Mouse (Mus musculus): ENCODE data around the gene Prdx2.

The Prdx2 gene

DNA sequence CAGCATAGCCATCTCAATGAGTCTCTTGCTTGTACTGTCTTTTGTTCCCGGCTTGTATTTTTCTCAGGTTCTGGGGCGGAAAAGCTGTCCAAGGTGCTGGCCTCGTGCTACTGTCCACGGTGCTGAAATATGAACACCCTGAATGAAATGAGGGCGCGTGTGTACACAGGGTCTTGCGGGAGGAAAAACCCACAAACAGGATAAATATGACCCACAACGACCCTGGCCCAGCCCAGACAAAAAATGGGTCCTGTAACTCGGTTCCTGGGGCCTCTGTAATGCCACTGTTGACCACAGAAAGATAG lies 22.2 kb upstream of the Prdx2 start:
- peak; percentile 26 for DNase-seq (ENCODE audit: low spot score)

- no peak for DNase-seq (ENCODE audit: low spot score)
These were observed 19.6 kb upstream of the Prdx2 start for GRCm38 (mm10) chr8:84949753-84950152.

GRCm38 (mm10) chr8:84952612-84953255 lies 16.7 kb upstream of the Prdx2 start:
- DNase-seq (ENCODE audit: low spot score) = peak; percentile 37

GRCm38 (mm10) chr8:84956768-84957167 lies 12.6 kb upstream of the Prdx2 start:
- DNase-seq (ENCODE audit: low spot score) = peak; percentile 47

DNA sequence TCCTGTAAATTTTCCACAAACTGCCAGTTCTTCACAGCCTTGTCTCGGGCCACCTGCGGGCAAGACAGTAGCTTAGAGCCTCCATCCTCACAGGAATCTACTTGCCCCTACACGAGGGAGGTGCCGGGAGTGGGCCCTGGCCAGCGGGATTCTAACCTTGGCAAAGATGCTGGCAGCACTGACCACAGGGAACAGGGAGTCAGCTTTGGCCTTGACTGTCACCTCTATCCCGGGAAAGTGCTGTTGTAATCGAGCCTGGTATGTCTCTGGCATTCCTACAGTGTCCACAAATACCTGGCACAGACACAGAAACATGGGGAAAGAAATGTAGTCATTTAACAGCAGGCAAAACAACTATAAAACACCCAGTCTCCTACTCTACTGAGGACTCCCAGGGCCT lies 9.6 kb upstream of the Prdx2 start:
- DNase-seq (ENCODE audit: low spot score) = peak; percentile 73

DNA sequence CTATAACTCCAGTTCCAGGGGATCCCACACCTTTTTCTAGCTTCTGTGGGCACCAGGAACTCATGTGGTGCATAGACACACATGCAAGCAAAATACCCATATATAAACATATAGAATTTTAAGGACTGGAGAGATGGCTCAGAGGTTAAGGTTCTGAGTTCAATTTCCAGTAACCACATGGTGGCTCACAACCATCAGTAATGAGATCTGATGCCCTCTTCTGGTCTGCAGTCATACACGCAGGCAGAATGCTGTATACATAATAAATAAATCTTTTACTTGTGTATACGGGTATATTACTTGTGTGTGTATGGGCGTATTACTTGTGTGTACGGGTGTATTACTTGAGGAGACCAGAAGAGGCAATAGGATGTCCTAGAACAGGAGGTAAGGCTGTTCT lies 5.4 kb upstream of the Prdx2 start:
- DNase-seq (ENCODE audit: low spot score) = no peak

DNA sequence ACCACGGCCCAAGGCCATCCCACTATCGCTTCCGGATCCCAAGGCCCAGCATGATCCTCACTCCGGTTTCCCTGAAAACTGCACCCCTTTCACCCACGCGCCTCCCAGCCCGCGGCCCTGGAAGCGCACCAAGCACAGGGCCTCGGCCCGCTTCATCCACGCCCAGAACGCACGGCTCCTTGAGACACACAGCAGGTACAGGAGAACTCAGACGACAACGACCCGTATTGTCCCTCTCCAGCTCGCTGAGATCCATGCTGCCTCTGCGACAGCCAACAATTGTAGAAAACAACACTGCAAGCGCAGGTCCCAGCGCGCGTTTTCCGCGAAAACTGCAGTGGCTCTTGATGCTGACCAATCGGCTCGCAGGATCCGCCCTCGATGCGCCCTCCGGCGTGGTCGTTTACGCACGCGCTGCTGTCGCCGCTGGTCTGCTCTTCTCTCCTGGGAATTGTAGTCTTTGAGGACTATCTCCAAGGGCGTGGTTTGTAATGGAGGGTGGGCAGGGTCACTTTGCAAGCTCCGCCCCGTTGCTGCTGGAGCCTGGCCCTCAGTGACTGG lies 3.6 kb upstream of the Prdx2 start:
- DNase-seq (ENCODE audit: low spot score) = peak; percentile 92

- peak; percentile 53 for DNase-seq (ENCODE audit: low spot score)
These were observed 2.8 kb upstream of the Prdx2 start for GRCm38 (mm10) chr8:84966603-84967002.

GRCm38 (mm10) chr8:84967532-84968304 lies 1.7 kb upstream of the Prdx2 start:
- no peak for DNase-seq (ENCODE audit: low spot score)

GRCm38 (mm10) chr8:84968650-84969049 lies 737 bp upstream of the Prdx2 start:
- no peak for DNase-seq (ENCODE audit: low spot score)

GRCm38 (mm10) chr8:84970135-84970790 lies 876 bp downstream of the Prdx2 start:
- DNase-seq (ENCODE audit: low spot score) = no peak

GRCm38 (mm10) chr8:84970913-84971312 lies 1.5 kb downstream of the Prdx2 start:
- no peak for DNase-seq (ENCODE audit: low spot score)

GRCm38 (mm10) chr8:84973079-84973478 lies 3.7 kb downstream of the Prdx2 start:
- DNase-seq (ENCODE audit: low spot score) = no peak

DNA sequence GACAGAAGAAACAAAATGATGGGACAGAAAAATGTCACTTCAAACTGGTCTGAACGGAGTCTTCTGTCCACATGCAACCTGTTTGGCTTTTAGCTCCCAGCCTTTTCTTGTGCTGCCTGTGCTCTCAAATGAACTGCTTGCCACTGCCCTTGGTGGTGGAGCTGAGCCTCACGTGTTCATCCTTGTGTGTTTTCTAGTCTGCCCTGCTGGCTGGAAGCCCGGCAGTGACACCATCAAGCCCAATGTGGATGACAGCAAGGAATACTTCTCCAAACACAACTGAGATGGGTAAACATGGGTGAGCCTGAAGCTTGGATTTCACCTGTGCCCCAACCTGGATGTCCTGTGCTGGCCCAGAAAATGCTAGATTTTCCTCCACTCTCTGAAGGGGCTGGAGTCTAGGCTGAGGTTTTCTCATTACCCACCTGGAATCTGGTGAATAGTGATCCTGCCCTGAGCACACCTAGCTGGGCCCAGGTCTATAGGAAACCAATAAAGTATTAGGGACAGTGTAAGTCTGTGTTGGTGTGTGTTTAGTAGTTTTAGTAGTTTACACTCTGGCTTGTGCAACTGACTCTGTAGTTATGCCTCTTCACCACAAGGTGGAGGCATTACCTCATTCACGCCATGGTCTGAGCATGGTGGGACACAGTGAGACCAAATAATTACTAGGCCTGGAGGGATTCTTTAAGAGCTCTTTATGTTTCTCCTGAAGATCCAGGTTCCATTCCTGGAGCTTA lies 4.6 kb downstream of the Prdx2 start:
- DNase-seq (ENCODE audit: low spot score) = no peak

DNA sequence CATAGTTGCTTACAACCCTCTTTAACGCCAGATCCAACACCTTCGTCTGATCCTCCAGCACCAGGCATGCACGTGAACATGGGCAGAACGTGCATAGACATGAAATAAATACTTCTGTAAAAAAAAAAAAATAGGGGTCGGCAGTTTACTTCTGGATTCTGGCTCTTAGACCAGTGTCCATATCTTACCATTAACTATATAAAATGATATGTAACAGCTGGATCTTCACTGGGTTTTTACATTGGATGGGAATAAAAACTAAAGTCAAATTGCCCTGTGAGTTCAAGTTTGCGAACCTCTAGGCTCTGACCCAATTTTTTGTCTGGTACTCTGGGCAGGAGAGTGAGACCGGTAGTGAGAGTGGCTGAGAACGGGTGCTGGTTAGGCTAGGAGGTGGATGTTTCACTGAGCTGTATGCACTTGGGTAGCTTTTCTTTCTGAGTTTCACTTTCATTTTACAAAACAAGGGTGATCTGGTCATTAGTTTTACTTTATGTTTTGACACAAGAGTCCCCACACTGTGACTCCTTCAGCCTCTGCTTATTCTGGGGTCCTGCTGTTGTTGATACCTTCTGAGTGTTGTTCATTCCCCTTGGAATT lies 5.3 kb downstream of the Prdx2 start:
- no peak for DNase-seq (ENCODE audit: low spot score)

DNA sequence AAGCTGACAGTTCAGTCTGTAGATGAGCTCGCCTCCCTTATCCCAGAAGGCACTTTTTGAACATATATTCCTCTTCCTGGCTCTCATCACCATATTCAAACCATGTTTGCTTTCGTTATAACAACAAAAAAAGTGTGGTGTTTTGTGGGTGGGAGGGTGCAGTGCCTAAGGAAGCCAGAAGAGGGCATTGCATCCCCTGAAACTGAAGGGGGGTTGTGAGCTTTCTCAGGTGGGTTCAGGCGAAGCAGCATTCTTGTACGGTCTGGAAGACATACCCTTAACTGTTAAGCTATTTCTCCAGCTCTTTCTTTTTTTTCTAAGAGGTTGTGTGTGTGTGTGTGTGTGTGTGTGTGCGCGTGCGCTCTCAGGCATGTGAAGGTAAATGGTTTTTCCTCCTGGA lies 6.0 kb downstream of the Prdx2 start:
- DNase-seq (ENCODE audit: low spot score) = no peak

DNA sequence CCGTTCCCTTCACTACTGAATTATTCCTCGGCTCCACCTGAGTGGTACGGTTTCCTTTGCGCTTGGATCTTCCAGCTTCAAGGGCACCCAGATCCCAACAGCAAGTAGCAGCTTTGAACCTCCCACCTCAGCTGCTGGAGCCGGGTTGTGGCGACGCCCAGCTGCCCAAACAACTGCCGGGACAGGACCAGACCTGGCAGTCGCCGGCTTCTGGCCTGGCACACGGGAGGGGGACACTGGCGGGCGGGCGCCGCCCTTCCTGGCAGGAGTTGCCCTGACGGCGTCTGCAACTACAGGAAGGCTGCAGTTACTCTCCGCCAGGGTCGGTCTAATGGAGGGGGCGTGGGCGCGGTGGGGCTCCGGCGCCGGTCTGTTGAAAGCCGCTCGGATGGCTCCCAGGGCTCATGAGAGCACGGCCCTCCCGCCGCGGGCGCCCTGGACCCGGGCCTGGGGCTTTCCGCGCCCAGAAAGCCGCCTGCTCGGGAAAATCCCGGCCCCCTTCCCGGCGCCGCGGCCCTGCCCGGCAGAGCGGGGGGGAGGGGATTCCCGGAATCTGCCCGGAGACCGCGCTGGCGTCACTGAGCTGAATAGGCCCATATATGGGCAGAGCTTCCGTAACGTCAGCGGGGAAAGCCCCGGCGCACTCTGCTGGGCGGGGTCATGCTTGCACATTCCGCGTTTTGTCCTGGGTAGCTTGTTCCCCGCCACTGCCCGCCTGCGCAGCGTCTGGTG lies 6.8 kb downstream of the Prdx2 start:
- DNase-seq (ENCODE audit: low spot score) = peak; percentile 93

GRCm38 (mm10) chr8:84976763-84977434 lies 7.5 kb downstream of the Prdx2 start:
- DNase-seq (ENCODE audit: low spot score) = no peak

DNA sequence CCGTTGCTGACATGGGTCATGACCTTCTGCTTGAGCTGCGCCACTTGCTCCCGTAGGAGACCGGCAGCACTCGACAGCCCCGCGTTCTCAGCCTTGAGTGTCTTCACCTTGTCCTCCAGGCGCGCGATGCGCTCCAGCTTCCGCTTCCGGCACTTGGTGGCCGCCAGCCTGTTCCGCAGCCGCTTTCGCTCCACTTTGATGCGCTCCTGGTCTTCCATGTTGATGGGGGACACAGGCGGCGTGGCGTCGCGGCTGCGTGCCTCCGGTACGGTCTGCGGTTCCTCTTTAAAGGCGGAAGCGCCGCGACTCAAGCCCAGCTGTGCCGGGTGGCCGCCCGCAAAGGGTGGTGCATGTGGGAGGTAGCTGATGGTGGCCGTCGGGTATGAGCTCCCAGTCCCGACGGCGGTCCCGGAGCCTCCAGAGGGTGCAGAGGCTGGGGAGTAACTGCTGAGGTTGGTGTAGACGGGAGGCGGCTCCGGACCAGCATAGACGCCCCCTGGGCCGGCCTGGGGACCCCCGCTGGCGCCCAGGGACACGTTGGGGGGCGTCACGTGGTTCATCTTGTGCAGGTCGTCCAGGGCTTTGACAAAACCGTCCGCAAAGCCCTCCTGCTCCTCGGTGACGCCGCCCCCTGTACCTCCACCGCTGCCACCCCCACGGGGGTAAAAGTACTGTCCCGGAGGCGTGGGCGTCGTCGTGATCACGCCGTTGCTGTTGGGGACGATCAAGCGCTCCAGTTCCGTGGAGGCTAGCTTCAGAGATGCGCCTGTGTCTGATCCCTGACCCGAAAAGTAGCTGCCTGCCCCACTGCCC lies 8.3 kb downstream of the Prdx2 start:
- peak; percentile 64 for DNase-seq (ENCODE audit: low spot score)
